Mouse (Mus musculus): ENCODE results near the gene Eif4enif1. TPM values are rescaled to one million over a fixed set of nuclear protein-coding genes. Genes with fewer than 3 reads are reported as not detected.
"Not testable (repeated sequence)": the region's sequence is repeated elsewhere in the genome, so short reads cannot be mapped to it uniquely, and the experiment has no call there.

Gene Eif4enif1
- polyA plus RNA-seq, 1 experiment = 28.9 TPM

GRCm38 (mm10) chr11:3181971-3182370, 20.2 kb upstream of the Eif4enif1 start:
- not testable (repeated sequence) for H3K4me3 ChIP-seq (ENCODE audit: insufficient read depth, poor library complexity, severe bottlenecking); H3ac ChIP-seq (ENCODE audit: control insufficient read depth, insufficient read length, low read depth); H3K36me3 ChIP-seq (ENCODE audit: control insufficient read depth, insufficient read depth); H3K79me2 ChIP-seq (ENCODE audit: control insufficient read depth, insufficient read depth); H3K27me3 ChIP-seq (ENCODE audit: control insufficient read depth, insufficient read depth, insufficient read length); H3K79me3 ChIP-seq (ENCODE audit: low read depth)

DNA sequence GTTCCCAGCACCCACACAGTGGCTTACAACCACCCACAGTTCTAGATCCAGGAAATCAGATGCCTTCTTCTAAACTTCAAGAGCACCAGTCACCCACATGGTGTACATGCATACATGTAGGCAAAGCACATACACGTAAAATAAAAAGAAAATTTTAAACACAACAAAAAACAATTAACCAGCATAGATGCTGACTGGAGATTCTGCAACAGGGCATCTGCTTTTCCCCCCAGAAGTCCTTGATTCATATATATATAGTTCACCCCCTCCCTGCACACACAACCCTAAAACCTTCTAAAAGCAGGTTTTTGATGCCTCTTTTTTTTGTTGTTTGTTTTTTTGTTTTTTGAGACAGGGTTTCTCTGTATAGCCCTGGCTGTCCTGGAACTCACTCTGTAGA, 19.5 kb upstream of the Eif4enif1 start:
- H3K79me3 ChIP-seq (ENCODE audit: low read depth); H3ac ChIP-seq (ENCODE audit: control insufficient read depth, insufficient read length, low read depth); H3K27me3 ChIP-seq (ENCODE audit: control insufficient read depth, insufficient read depth, insufficient read length); H3K4me3 ChIP-seq (ENCODE audit: insufficient read depth, poor library complexity, severe bottlenecking); H3K79me2 ChIP-seq (ENCODE audit: control insufficient read depth, insufficient read depth); H3K36me3 ChIP-seq (ENCODE audit: control insufficient read depth, insufficient read depth): not testable (repeated sequence)

GRCm38 (mm10) chr11:3193363-3193762, 8.8 kb upstream of the Eif4enif1 start, which contains the start of gene Sfi1:
Sfi1 (minus strand) TSS chr11:3193463.
- Histone ChIP-seq H3K79me2 (ENCODE audit: control insufficient read depth, insufficient read depth) (no peaks in the 10 kb centered on the region), H3ac (ENCODE audit: control insufficient read depth, insufficient read length, low read depth) (peak within 1 kb of the TSS; percentile 0), H3K27me3 (ENCODE audit: control insufficient read depth, insufficient read depth, insufficient read length) (no peaks in the 10 kb centered on the region), H3K36me3 (ENCODE audit: control insufficient read depth, insufficient read depth) (no peaks in the 10 kb centered on the region), H3K79me3 (ENCODE audit: low read depth) (no peaks in the 10 kb centered on the region), H3K4me3 (ENCODE audit: insufficient read depth, poor library complexity, severe bottlenecking) (no peak within 1 kb of the TSS)
- TF ChIP-seq CEBPB (IDR thresholded peaks at IDR 0.05; ENCODE audit: low read depth) = no peak
- TF ChIP-seq MYOG (IDR thresholded peaks at IDR 0.05; ENCODE audit: control insufficient read depth, extremely low read depth, insufficient read length) = no peak
- no peak for TF ChIP-seq USF1 (IDR thresholded peaks at IDR 0.05; ENCODE audit: low read depth)
- no peak for TF ChIP-seq FOSL1 (IDR thresholded peaks at IDR 0.05; ENCODE audit: insufficient read depth, low read length, poor library complexity, severe bottlenecking)
- no peak for TF ChIP-seq MAX (IDR thresholded peaks at IDR 0.05)
- no peak for TF ChIP-seq MYOD1 (IDR thresholded peaks at IDR 0.05; ENCODE audit: control insufficient read depth, insufficient read length, low read depth)

DNA sequence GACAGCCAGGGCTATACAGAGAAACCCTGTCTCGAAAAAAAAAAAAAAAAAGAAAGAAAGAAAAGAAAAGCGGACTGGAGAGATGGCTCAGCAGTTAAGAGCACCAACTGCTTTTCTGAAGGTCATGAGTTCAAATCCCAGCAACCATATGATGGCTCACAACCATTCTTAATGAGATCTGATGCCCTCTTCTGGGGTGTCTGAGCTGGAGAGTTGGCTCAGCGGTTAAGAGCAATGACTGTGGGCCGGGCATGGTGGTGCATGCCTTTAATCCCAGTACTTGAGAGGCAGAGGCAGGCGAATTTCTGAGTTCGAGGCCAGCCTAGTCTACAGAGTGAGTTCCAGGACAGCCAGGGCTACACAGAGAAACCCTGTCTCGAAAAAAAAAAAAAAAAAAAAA, 1.6 kb upstream of the Eif4enif1 start:
- not testable (repeated sequence) for H3ac ChIP-seq (ENCODE audit: control insufficient read depth, insufficient read length, low read depth); H3K27me3 ChIP-seq (ENCODE audit: control insufficient read depth, insufficient read depth, insufficient read length); H3K4me3 ChIP-seq (ENCODE audit: insufficient read depth, poor library complexity, severe bottlenecking)
- H3K36me3 ChIP-seq (ENCODE audit: control insufficient read depth, insufficient read depth) = peaks cover 13% of the 10 kb centered on the region
- H3K79me2 ChIP-seq (ENCODE audit: control insufficient read depth, insufficient read depth) = peaks cover 29% of the 10 kb centered on the region
- peaks cover 25% of the 10 kb centered on the region for H3K79me3 ChIP-seq (ENCODE audit: low read depth)

DNA sequence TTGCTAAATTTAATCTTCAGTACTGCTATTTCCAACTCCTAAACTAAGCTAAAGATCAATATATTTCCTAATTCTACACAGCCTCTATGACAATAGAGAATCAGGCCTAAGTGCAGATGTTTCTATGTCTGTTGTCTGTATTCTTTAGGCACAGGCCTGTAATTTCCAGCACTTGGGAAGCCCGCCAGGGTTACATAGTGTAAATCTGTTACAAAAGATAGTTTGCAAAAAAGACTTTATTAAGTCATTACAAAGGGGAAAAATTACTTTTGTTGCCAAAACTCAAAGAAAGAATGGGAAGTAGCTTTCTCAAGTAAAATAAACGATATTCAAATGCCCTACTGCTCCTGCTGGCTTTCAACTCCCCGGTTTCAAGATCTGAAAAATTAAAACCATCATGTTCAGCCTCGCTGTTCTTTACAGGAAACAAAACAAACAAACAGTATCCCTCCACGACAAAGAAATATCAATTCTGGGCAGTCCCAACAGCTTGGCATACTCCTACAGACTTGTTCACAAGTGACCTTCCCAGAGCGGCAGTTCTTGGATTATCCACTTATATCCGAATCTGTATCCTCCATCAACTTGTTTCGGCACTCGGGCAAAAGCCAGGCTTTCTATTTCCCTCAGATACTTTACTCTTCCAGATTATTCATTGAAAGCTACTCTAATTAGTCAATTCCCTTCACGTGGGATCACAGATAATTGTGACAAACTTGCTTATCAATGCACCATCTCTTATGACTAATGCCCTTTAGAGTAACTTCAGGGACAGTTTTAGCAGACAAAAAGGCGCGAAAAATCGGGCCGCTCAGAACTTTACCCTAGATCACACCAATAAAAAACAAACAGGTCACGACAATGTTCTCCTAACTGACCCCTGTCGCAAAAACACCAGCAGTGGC, 614 bp upstream of the Eif4enif1 start:
- TF ChIP-seq FOSL1 (IDR thresholded peaks at IDR 0.05; ENCODE audit: insufficient read depth, low read length, poor library complexity, severe bottlenecking) = no peak
- TF ChIP-seq USF1 (IDR thresholded peaks at IDR 0.05; ENCODE audit: low read depth) = no peak
- no peak for TF ChIP-seq MYOD1 (IDR thresholded peaks at IDR 0.05; ENCODE audit: control insufficient read depth, insufficient read length, low read depth)
- no peak for TF ChIP-seq CTCF (IDR thresholded peaks at IDR 0.05; ENCODE audit: control insufficient read depth, insufficient read depth, insufficient read length)
- no peak for TF ChIP-seq MYOG (IDR thresholded peaks at IDR 0.05; ENCODE audit: control insufficient read depth, extremely low read depth, insufficient read length)
- no peak for TF ChIP-seq MAX (IDR thresholded peaks at IDR 0.05)
- TF ChIP-seq CEBPB (IDR thresholded peaks at IDR 0.05; ENCODE audit: low read depth) = no peak
- H3K27me3 ChIP-seq (ENCODE audit: control insufficient read depth, insufficient read depth, insufficient read length) = no peaks in the 10 kb centered on the region
- peak overlapping the region; percentile 44 for H3K4me3 ChIP-seq (ENCODE audit: insufficient read depth, poor library complexity, severe bottlenecking)

GRCm38 (mm10) chr11:3202781-3203441, 719 bp downstream of the Eif4enif1 start:
- peaks cover 35% of the 10 kb centered on the region for H3K36me3 ChIP-seq (ENCODE audit: control insufficient read depth, insufficient read depth)
- peak overlapping the region; percentile 44 for H3K4me3 ChIP-seq (ENCODE audit: insufficient read depth, poor library complexity, severe bottlenecking)
- H3K79me2 ChIP-seq (ENCODE audit: control insufficient read depth, insufficient read depth) = peaks cover 51% of the 10 kb centered on the region
- no peak for TF ChIP-seq MAX (IDR thresholded peaks at IDR 0.05)
- TF ChIP-seq CTCF (IDR thresholded peaks at IDR 0.05; ENCODE audit: control insufficient read depth, insufficient read depth, insufficient read length) = no peak
- no peak for TF ChIP-seq CEBPB (IDR thresholded peaks at IDR 0.05; ENCODE audit: low read depth)
- TF ChIP-seq FOSL1 (IDR thresholded peaks at IDR 0.05; ENCODE audit: insufficient read depth, low read length, poor library complexity, severe bottlenecking) = no peak
- no peaks in the 10 kb centered on the region for H3K27me3 ChIP-seq (ENCODE audit: control insufficient read depth, insufficient read depth, insufficient read length)
- peaks cover 48% of the 10 kb centered on the region for H3K79me3 ChIP-seq (ENCODE audit: low read depth)
- H3ac ChIP-seq (ENCODE audit: control insufficient read depth, insufficient read length, low read depth) = peak overlapping the region; percentile 91

More for the DNA sequence above, 614 bp upstream of the Eif4enif1 start:
- Histone ChIP-seq H3K79me2 (ENCODE audit: control insufficient read depth, insufficient read depth) (peaks cover 38% of the 10 kb centered on the region), H3K79me3 (ENCODE audit: low read depth) (peaks cover 34% of the 10 kb centered on the region), H3ac (ENCODE audit: control insufficient read depth, insufficient read length, low read depth) (peak overlapping the region; percentile 82), H3K36me3 (ENCODE audit: control insufficient read depth, insufficient read depth) (peaks cover 22% of the 10 kb centered on the region)
